Mouse (Mus musculus) cerebellum, adult 2 months (tissue): Measurements from ENCODE around the gene Slc24a3. TPM values are rescaled to one million over a fixed set of nuclear protein-coding genes. Genes with fewer than 3 reads are reported as not detected.
A peak's percentile ranks its signal among the peaks of the same experiment; 100 is the strongest.

Experiments used
- DNase-seq, 2 experiments: peaks; one replicate each; pipeline ENCODE4 v3.0.0; 2021
- H3K27ac ChIP-seq: fragments of 200-500 bp; 2 replicates; pipeline ENCODE4 v1.5.1; 2012; ENCODE audit warnings: low read length, control low read depth, inconsistent platforms; ENCODE audit not compliant: insufficient read depth
- H3K27me3 ChIP-seq: fragments of 200-500 bp; 2 replicates; pipeline ENCODE4 v1.6.1; 2012; ENCODE audit warnings: inconsistent platforms, mild to moderate bottlenecking, low read length, moderate library complexity; ENCODE audit not compliant: control insufficient read depth, insufficient read depth
- H3K4me1 ChIP-seq: fragments of 200-500 bp; 2 replicates; pipeline ENCODE4 v1.6.1; 2011; ENCODE audit warnings: low read length; ENCODE audit not compliant: control insufficient read depth, insufficient read depth
- H3K4me3 ChIP-seq: fragments of 200-500 bp; replicated peaks from 2 replicates; pipeline ENCODE3; 2011; ENCODE audit warnings: mild to moderate bottlenecking, low read depth, low read length, control low read depth; ENCODE audit not compliant: insufficient read depth
- CTCF ChIP-seq: fragments of 200-500 bp; IDR thresholded peaks from 2 replicates; pipeline ENCODE4 v1.5.1; 2011; ENCODE audit warnings: low read depth, mild to moderate bottlenecking, control low read depth, low read length, moderate library complexity, borderline replicate concordance; ENCODE audit not compliant: insufficient read depth
- POLR2A ChIP-seq: fragments of 200-500 bp; IDR thresholded peaks from 2 replicates; pipeline ENCODE4 v1.6.1; 2011; ENCODE audit warnings: low read length, control low read depth, borderline replicate concordance; ENCODE audit not compliant: insufficient read depth
- WGBS: fragments of 180-500 bp; shearing (Covaris S2); methylation state at CpG from one replicate; pipeline ENCODE4 v1.1.7; 2018; 5-methylcytosine and 5-hydroxymethylcytosine counted together
- polyA plus RNA-seq: library from polyadenylated mRNA; depleted of rRNA; stranded (reverse); fragments of >200 nt; gene quantifications from 2 replicates; pipeline ENCODE4 v1.2.3, GENCODE M21; 2012

The Slc24a3 gene
- polyA plus RNA-seq, 1 experiment: 56.9 TPM

GRCm38 (mm10) chr2:145438336-145438735 is 270.8 kb downstream of the Slc24a3 start:
- DNase-seq: peak in 1 of 2 experiments; percentile 6
- H3K4me3 ChIP-seq: no peak overlapping the region
- no peaks in the 10 kb centered on the region; the same call in 1 of the 2 replicates for H3K27me3 ChIP-seq
- WGBS: 46% methylated on average over 5 of the region's 5 CpGs
- no peaks in the 10 kb centered on the region for H3K4me1 ChIP-seq
- TF ChIP-seq POLR2A (no peak), CTCF (no peak)
- H3K27ac ChIP-seq: no peak overlapping the region

DNA sequence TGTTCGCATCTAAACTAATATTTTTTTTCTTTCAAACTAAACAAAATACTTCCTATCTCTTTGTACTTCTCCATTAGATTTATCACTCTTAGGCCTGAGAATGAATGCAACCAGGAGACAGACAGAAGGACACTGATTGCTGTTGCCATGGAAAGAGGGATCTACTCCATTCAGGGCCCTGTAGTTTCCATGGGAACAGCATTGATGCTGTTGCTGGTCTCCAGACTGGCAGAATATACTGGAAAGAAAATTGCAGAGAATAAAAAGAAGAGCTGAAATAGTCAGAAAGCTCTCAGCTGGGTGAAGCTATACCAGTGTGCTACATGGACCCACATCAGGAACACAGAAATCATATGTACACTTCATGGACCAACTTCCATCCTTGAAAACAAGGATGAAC is 272.2 kb downstream of the Slc24a3 start:
- no peak for DNase-seq
- Histone ChIP-seq H3K4me1 (no peaks in the 10 kb centered on the region), H3K27me3 (no peaks in the 10 kb centered on the region; the same call in 1 of the 2 replicates), H3K4me3 (no peak overlapping the region), H3K27ac (no peak overlapping the region)
- TF ChIP-seq POLR2A (no peak), CTCF (no peak)
- 100% methylated on average over 1 of the region's 1 CpGs for WGBS

DNA sequence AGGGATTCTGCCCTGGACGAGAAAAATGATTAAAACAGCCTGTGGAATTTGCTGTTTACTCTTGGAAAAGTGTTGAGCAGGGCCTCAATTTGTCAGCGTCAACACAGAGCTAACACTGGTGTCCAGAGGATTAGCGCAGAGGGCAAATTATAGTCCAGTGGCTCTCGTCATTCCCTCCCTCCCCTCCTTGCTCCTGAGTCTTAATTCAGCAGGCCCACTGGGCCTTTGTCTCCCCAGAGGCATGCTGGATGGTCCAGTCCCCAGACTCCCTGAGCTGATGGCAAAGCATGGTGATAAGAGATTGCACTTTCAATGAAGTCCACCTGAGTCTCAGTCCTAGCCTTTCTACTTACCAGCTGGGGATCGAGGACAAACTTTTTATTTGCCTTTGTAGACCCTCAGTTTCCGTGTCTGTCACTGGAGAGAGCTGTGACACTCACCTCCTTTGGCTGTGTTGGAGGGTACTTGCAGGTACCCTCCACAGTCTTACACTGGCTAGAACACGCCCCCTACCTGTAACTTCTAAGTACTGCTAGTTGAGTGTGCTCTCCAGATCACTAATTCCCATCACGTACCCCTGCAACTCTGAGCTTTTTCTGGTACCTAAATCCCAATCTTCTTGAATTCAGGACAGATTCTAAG is 289.7 kb downstream of the Slc24a3 start:
- H3K4me1 ChIP-seq: no peaks in the 10 kb centered on the region
- TF ChIP-seq POLR2A: no peak
- TF ChIP-seq CTCF: 0 out of 2 replicates have a peak, but pooled peaks have one; percentile 12
- no peaks in the 10 kb centered on the region for H3K27me3 ChIP-seq
- no peak overlapping the region for H3K4me3 ChIP-seq
- WGBS: 68% methylated on average over 8 of the region's 8 CpGs
- H3K27ac ChIP-seq: no peak overlapping the region
- no peak for DNase-seq

DNA sequence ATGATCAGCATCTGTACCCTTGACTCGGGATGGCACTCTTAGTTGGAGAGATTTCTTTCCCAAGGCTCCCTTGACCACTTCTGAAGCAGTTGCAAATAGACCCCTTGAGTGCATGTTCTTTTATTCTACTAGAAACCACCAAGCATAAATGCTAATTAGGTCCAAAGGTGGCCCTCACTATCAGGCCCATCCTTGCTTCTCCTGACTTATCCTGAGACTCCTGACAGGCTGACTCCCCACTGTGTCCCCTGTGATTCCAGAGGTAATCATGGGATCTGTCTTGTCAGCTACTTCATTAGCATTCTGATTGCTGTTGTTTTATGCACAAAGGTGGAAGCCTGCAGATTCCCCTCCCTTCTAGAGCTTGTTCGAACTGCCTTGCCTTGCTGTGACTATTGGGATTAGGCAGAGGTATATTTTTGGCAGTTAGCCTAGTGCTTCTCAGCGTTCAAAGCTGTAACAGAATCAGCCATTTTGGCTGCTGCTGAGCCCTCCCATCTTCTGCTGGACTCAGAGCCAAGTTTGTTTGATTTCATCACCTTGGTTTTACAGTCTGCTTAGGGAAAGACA is 293.4 kb downstream of the Slc24a3 start:
- DNase-seq: peak in 1 of 2 experiments; percentile 7
- Histone ChIP-seq H3K4me3 (no peak overlapping the region), H3K27ac (no peak overlapping the region), H3K27me3 (no peaks in the 10 kb centered on the region), H3K4me1 (no peaks in the 10 kb centered on the region)
- no peak for TF ChIP-seq CTCF
- TF ChIP-seq POLR2A: no peak
- WGBS: 39% methylated on average over 3 of the region's 3 CpGs

- no peak for DNase-seq
- no peaks in the 10 kb centered on the region for H3K4me1 ChIP-seq
- no peak for TF ChIP-seq CTCF
- TF ChIP-seq POLR2A: no peak
- no peak overlapping the region for H3K27ac ChIP-seq
- H3K4me3 ChIP-seq: no peak overlapping the region
- H3K27me3 ChIP-seq: no peaks in the 10 kb centered on the region
- 94% methylated on average over 2 of the region's 2 CpGs for WGBS
Observed at GRCm38 (mm10) chr2:145462253-145462652, 294.7 kb downstream of the Slc24a3 start.

DNA sequence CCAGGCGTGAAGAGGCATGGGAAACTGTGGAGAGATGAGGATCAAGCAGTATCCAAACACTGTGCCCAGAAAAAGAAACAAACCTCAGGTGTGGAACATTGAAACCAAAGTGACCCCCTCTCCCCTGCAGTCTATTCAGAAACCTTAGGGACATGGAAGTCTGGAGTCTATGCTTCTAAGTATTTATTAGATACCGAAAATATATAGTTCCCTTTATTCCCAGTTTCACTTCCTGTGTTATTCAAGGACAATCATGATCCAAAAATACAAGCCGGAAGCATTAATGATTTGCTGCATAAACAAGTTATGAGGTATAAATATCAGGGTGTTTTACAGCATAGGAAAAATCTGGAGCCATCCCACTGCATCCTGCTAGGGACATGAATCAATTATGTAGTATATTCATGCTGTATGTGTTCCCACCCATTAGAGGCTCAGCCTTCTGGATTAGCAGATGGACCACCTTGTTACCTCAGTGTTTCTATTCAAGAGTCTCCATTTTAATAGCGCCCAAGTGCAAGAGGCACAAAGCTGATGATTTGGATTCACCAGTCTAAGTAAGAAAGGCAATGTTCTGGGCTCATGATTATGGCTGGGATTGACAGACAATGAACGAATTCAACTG is 301.3 kb downstream of the Slc24a3 start:
- no peaks in the 10 kb centered on the region for H3K27me3 ChIP-seq
- no peak overlapping the region for H3K27ac ChIP-seq
- no peaks in the 10 kb centered on the region for H3K4me1 ChIP-seq
- TF ChIP-seq POLR2A (no peak), CTCF (no peak)
- DNase-seq: no peak
- H3K4me3 ChIP-seq: no peak overlapping the region
- WGBS: 94% methylated on average over 5 of the region's 5 CpGs

DNA sequence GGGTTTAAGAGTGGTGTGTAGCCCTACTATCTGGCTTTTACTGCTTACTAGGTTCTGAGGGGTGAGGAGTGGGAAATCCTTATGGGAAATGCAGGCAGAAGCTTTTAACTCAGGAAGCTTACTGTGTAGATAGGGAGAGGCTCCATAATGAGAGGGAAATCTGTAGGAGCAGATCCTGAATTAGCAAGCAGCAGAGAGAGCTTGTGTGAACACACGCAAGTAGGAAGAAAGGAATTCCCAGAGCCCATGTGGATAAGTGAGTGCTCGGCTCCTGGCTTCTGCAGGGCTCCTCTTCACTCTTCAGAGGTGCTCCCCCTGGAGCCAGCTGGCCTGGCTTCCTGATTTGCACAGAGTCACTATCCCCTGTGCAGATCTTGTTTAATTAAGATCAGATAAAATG is 309.9 kb downstream of the Slc24a3 start:
- Histone ChIP-seq H3K4me1 (no peaks in the 10 kb centered on the region), H3K4me3 (no peak overlapping the region), H3K27me3 (no peaks in the 10 kb centered on the region), H3K27ac (no peak overlapping the region)
- WGBS: 76% methylated on average over 2 of the region's 2 CpGs
- no peak for DNase-seq
- TF ChIP-seq POLR2A (no peak), CTCF (no peak)

DNA sequence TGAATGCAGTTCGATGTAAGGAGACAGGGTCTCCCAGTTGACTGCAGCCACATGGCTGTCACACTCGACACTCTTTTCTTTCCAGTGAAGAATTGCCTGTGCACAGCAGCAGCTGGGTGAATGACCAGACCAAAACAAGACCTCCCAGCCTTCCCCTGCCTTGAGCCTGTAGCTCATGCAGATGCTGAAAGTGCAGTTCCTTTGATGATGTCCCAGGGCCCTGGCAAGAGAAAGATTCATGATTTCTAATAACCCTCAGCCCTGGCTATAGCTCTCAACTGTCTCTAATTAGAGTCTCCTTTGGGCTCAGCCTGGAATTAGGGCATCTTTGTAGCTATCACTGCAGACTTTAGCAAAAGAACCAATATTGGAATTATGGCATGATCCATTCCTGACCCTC is 312.1 kb downstream of the Slc24a3 start:
- no peak for TF ChIP-seq CTCF
- no peak for TF ChIP-seq POLR2A
- Histone ChIP-seq H3K27ac (no peak overlapping the region), H3K4me3 (no peak overlapping the region), H3K4me1 (no peaks in the 10 kb centered on the region), H3K27me3 (no peaks in the 10 kb centered on the region)
- no peak for DNase-seq
- 86% methylated on average over 2 of the region's 2 CpGs for WGBS
